Mouse (Mus musculus) liver, embryonic 15.5 days (tissue): Measurements from ENCODE around the gene Ankrd11. TPM values are rescaled to one million over a fixed set of nuclear protein-coding genes. Genes with fewer than 3 reads are reported as not detected.
A peak's percentile ranks its signal among the peaks of the same experiment; 100 is the strongest.

ENCODE experiments used
- ATAC-seq: fragments of 200-750 bp; cut with Nextera tagmentation; 2 replicates; pipeline ENCODE4 v1.8.0; 2017; ENCODE audit warnings: moderate number of reproducible peaks, mild to moderate bottlenecking, moderate library complexity; ENCODE audit not compliant: insufficient read depth
- H3K27ac ChIP-seq: fragments of 300-500 bp; sonication (generic); replicated peaks from 2 replicates; pipeline ENCODE4 v1.5.1; 2015; ENCODE audit warnings: mild to moderate bottlenecking, inconsistent platforms
- H3K27me3 ChIP-seq: fragments of 300-500 bp; sonication (generic); 2 replicates; pipeline ENCODE4 v1.6.1; 2015; ENCODE audit warnings: mild to moderate bottlenecking, inconsistent platforms
- H3K36me3 ChIP-seq: fragments of 300-500 bp; sonication (generic); replicated peaks from 2 replicates; pipeline ENCODE4 v1.6.1; 2015; ENCODE audit warnings: moderate library complexity, mild to moderate bottlenecking, inconsistent platforms
- H3K4me1 ChIP-seq: fragments of 300-500 bp; sonication (generic); replicated peaks from 2 replicates; pipeline ENCODE4 v1.6.1; 2015; ENCODE audit warnings: inconsistent platforms
- H3K4me2 ChIP-seq: fragments of 300-500 bp; sonication (generic); 2 replicates; pipeline ENCODE4 v1.6.1; 2015; ENCODE audit warnings: moderate library complexity, mild to moderate bottlenecking, inconsistent platforms
- H3K4me3 ChIP-seq: fragments of 300-500 bp; sonication (generic); replicated peaks from 2 replicates; pipeline ENCODE4 v1.5.1; 2015; ENCODE audit warnings: mild to moderate bottlenecking, inconsistent platforms
- H3K9ac ChIP-seq: fragments of 300-500 bp; sonication (generic); 2 replicates; pipeline ENCODE4 v1.6.1; 2015; ENCODE audit warnings: moderate library complexity, mild to moderate bottlenecking, inconsistent platforms
- H3K9me3 ChIP-seq: fragments of 300-500 bp; sonication (generic); replicated peaks from 2 replicates; pipeline ENCODE4 v1.6.1; 2016; ENCODE audit warnings: inconsistent platforms
- whole genome bisulfite sequencing: fragments of 180-500 bp; shearing (Covaris S2); methylation state at CpG from one replicate; pipeline ENCODE4 v1.1.7; 2015; ENCODE audit warnings: mixed read lengths; ENCODE audit not compliant: insufficient replicate concordance; 5-methylcytosine and 5-hydroxymethylcytosine counted together
- polyA plus RNA-seq: library from polyadenylated mRNA; unstranded; fragments of >200 nt; fragmentation: Nextera tagmentation; extraction: Ambion mirVana; gene quantifications from 2 replicates; pipeline ENCODE4 v1.2.1, GENCODE M21; 2015

The Ankrd11 gene
- polyA plus RNA-seq, 1 experiment from 2014 or later, result 18.1 TPM

DNA sequence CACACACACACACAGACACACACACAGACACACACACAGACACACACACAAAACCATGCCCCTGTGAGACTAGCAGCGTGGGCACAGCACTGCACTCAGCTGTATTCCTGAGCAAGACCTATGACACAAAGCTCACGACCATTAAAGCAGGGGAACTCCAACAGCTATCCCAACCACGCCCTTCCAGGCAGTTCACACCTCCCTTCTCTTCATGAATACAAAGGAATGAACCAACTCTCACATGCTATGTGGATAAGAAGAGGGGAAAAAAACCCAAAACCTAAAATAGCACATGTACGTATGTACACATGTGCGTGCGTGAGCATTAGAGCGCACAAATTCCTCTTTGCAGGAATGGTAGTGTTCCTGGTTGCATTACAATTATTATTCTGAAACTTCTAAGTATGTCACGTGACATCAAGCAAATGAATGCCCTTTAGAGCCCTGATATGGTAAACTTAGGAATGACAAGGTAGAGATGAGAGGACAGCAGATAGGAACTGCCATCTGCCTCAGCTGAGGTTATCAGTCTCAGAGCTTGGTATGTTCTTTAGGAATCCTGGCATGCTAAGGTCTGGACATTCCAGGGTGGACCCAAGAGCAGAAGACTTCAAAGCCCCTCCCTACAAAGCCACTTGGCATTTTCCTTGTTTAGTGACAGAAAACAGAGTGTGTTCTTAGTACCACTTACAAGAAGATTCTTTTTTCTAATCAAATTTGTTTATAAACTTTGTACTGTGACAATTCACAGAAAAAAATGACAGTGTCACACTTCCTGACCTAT lies 115.9 kb downstream of the Ankrd11 start:
- Histone ChIP-seq H3K4me3 (no peak overlapping the region), H3K27ac (no peak overlapping the region), H3K36me3 (no peaks in the 10 kb centered on the region), H3K9me3 (no peaks in the 10 kb centered on the region), H3K4me2 (no peak overlapping the region), H3K4me1 (peaks cover 67% of the 10 kb centered on the region), H3K9ac (no peak overlapping the region), H3K27me3 (no peaks in the 10 kb centered on the region)
- ATAC-seq, result no peak
- WGBS, result 78% methylated on average over 8 of the region's 8 CpGs

DNA sequence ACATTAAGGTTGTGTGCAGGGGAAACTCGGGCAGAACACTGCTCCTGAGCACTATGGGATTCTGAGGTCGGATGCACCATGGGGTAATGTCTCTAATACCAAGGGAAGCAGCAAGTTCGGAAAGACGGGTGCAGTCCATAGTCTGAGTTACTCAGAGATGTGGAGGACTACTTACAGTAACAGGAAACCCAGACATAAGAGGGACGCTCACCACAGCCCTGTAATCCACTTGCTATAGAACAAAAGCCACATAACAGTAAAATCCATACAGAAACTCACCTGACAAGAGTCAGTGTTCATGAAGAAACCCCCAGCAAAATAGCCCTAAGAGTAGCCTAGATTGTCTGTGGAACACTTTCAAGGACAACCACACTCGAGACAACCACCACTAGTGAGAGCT lies 118.0 kb downstream of the Ankrd11 start:
- no peak overlapping the region for H3K27ac ChIP-seq
- 0 out of 2 replicates have a peak overlapping the region, but pooled peaks have one; percentile 8 for H3K4me2 ChIP-seq
- 40% methylated on average over 6 of the region's 6 CpGs for WGBS

DNA sequence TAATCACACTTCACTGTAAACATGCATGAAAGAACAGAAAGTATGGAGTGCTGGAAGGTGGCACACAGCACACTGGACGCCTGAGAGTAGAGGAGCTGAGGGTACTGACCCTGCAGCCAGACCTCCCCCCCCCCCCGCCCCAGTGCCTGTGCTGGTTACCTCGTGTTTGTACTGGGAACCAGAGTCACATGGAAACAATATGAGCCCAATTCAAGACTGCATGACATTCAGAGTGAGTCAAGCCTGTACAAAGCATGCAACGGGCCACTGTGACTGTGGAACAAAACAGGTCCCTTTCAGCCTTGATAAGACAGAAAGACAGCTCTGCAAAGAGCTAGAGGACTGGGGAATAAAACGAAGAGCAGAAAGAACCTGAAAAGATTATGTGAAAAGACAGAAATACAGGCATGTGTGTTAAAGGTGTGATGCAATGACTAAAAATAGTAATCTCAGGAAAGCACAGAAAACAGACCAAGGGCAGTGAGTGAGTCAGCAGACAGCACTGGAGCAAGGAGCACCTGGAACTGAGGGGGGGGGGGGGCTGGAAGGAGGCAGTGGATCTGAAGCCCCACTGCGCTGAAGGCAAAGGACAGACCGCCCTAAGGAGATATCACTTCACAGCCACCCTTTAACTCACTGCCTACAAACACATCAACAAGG lies 118.5 kb downstream of the Ankrd11 start:
- ATAC-seq, result no peak
- WGBS, result 35% methylated on average over 7 of the region's 7 CpGs
- H3K27me3 ChIP-seq, result no peaks in the 10 kb centered on the region
- peaks cover 65% of the 10 kb centered on the region for H3K4me1 ChIP-seq
- no peak overlapping the region for H3K27ac ChIP-seq
- no peaks in the 10 kb centered on the region for H3K36me3 ChIP-seq
- H3K4me3 ChIP-seq, result no peak overlapping the region
- no peaks in the 10 kb centered on the region for H3K9me3 ChIP-seq
- no peak overlapping the region for H3K9ac ChIP-seq
- peak overlapping the region; percentile 8; the same call in 1 of the 2 replicates for H3K4me2 ChIP-seq

More for the DNA sequence above, 118.0 kb downstream of the Ankrd11 start:
- Histone ChIP-seq H3K9ac (no peak overlapping the region), H3K9me3 (no peaks in the 10 kb centered on the region), H3K36me3 (no peaks in the 10 kb centered on the region), H3K4me1 (peaks cover 64% of the 10 kb centered on the region), H3K27me3 (no peaks in the 10 kb centered on the region), H3K4me3 (no peak overlapping the region)
- no peak for ATAC-seq

DNA sequence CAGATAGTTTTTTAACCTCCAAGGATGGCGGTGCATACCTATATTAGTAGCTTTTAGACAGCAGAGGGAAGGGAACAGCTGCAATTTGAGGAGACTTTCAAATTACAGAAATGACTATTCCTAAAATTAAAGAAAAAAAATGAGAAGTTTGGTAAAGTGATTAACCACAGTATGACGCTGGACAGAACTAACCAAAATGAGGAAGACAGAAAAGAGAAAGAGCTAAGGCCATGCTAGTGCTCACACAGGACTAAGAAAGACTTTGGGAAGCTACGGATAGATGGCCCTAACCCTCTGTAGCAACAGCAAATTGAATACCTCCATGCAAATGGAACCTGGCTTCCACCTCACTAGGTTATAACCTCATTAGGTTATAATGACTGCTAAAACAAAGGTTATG lies 119.1 kb downstream of the Ankrd11 start:
- Histone ChIP-seq H3K27ac (no peak overlapping the region), H3K27me3 (no peaks in the 10 kb centered on the region)

DNA sequence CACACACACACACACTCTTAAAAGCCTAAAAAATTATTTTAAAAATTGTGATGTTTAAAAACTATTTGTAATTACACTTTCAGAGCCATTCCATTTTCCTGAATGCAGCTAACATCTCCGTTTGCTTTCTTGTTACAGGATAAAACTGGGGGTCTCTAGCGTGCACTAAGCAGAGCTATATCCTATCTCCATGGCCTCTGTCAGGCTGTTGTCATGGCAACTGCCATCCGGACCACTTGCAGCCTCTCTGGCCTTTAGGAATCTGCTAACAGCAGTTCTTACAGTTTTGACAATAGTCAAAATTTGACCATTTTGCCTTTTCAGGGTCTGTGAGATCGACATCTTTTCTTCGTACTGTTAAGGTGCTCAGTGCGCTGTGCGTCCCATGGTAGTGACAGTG lies 121.2 kb downstream of the Ankrd11 start:
- Histone ChIP-seq H3K4me1 (peaks cover 57% of the 10 kb centered on the region), H3K4me2 (no peak overlapping the region), H3K27me3 (no peaks in the 10 kb centered on the region), H3K36me3 (peaks cover 4% of the 10 kb centered on the region; the same call in 1 of the 2 replicates), H3K4me3 (no peak overlapping the region), H3K27ac (no peak overlapping the region), H3K9me3 (no peaks in the 10 kb centered on the region), H3K9ac (no peak overlapping the region)
- ATAC-seq, result no peak
- 82% methylated on average over 7 of the region's 7 CpGs for WGBS

More for the DNA sequence above, 119.1 kb downstream of the Ankrd11 start:
- H3K4me3 ChIP-seq, result no peak overlapping the region
- WGBS, result 56% methylated on average over 3 of the region's 3 CpGs
- no peak overlapping the region for H3K9ac ChIP-seq
- H3K9me3 ChIP-seq, result no peaks in the 10 kb centered on the region
- peaks cover 66% of the 10 kb centered on the region for H3K4me1 ChIP-seq
- no peak for ATAC-seq
- H3K4me2 ChIP-seq, result no peak overlapping the region
- H3K36me3 ChIP-seq, result no peaks in the 10 kb centered on the region

DNA sequence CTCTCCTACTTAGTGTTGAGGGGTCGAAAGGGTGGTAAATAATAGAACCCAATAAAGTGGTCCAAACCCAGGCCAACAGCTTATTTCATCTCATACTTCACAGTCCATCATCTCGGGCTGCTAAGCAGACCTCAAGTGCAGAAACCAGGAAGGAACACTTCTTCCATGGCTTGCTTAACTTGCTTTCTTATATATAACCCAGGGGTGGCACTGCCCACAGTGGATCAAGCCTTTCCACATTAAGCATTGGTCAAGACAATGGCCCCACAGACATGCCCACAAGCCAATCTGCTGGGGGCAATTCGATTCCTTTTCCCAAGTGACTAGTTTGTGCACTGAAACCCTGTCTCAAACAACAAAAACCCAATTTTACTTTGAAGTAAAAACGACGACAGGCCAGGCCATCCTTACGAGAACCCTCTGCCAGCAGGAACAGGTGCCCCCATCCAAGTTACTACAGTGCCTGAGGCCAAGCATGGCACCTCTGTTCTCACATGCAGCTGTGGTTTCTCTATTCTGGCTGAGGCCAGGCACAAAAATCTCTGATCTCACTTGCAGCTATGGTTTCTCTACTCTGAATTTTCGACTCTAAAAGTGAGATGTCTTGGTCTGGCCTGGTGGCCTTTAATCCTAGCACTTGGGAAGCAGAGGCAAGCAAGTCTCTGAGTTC lies 123.5 kb downstream of the Ankrd11 start:
- no peak overlapping the region for H3K4me3 ChIP-seq
- no peak overlapping the region for H3K9ac ChIP-seq
- H3K4me1 ChIP-seq, result peaks cover 35% of the 10 kb centered on the region
- WGBS, result 66% methylated on average over 7 of the region's 7 CpGs
- no peak overlapping the region for H3K27ac ChIP-seq
- no peak for ATAC-seq
- no peaks in the 10 kb centered on the region for H3K9me3 ChIP-seq
- peaks cover 26% of the 10 kb centered on the region for H3K36me3 ChIP-seq
- no peak overlapping the region for H3K4me2 ChIP-seq
- no peaks in the 10 kb centered on the region for H3K27me3 ChIP-seq

DNA sequence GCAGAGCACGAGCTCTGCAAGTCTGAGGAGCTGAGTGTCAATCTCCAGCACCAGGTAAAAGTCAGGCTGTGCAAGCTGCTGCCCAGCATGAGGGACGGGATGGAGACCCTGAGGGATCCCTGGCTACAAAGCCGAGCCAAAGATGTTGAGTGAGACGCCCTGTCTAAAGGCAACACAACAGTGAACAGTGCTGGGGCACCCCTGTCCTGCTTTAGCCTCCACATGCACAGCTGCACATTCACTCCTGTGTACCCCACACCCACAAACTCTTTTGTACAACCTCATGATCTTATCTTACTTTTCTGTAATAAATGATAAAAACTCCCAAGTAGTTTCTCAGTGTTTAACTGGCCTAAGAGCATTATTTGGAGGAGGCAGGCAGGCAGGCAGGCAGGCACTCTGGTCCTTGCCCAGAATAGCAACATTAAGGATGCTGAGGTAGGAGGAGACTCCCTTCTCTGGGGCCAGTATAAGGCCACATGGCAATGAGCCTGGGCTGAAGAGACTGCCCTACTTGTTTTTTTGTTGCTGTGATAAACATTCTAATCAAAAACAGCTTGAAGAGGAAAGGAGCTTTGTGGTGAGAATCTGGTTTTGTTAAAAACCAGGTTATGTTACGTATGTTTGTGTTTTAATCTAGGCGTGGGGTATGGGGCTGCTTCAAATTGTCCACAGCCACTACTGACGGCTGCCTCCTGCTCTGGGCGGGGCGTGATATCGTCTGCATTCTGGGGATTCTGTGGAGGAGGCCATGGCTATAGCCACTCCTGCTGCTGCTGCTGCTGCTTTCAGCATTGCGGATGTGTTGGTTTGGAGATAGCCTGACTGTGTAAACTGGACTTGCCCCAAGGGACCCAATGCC lies 124.3 kb downstream of the Ankrd11 start:
- Histone ChIP-seq H3K4me1 (peaks cover 34% of the 10 kb centered on the region), H3K4me3 (no peak overlapping the region), H3K9me3 (no peaks in the 10 kb centered on the region), H3K36me3 (peaks cover 34% of the 10 kb centered on the region), H3K27ac (no peak overlapping the region; the same call in 1 of the 2 replicates), H3K4me2 (no peak overlapping the region), H3K27me3 (no peaks in the 10 kb centered on the region), H3K9ac (no peak overlapping the region)
- ATAC-seq, result peak; percentile 49; the same call in 1 of the 2 replicates
- 30% methylated on average over 11 of the region's 11 CpGs for WGBS

DNA sequence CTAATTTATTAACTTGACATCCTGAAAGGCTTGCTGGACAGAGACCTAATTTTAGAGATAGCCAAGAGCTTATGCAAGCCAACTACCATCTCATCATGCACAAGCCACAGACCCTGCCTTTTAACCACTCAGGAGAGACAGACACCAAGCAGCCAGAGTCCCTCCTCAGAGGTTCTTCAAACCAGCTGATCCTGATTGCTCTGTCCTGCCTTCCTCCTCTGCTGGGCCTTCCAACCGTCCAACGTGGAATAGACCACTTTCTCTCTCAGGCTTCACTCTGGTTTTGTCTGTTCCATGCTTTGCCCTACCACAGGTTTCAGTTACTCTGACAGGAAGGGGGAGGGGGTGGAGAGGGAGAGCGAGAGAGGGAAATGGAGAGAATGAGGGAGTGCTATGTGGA lies 125.3 kb downstream of the Ankrd11 start:
- Histone ChIP-seq H3K9ac (no peak overlapping the region), H3K9me3 (no peaks in the 10 kb centered on the region), H3K4me2 (no peak overlapping the region), H3K4me3 (no peak overlapping the region), H3K36me3 (peaks cover 42% of the 10 kb centered on the region), H3K4me1 (peaks cover 34% of the 10 kb centered on the region), H3K27ac (no peak overlapping the region), H3K27me3 (no peaks in the 10 kb centered on the region)
- WGBS, result 31% methylated on average over 3 of the region's 3 CpGs
- ATAC-seq, result no peak

DNA sequence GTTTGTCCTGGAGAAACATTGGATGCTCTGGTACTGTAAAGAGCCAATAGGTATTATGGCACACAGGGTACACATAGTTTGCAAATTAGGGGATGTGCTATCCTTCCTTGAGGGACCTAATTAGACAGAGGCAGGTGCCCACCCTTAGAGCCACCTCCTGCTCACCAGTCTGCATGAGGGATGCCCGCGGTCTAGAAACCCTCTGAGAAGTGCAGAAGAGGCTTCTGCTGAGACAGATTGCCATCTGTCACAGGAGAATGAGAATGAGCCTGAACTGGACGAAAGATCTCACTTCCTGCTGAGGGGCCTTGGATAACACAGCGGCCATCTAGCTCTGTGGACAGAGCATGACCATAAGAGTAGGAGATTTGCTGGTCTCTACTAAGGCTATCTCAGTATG lies 129.2 kb downstream of the Ankrd11 start:
- 82% methylated on average over 4 of the region's 4 CpGs for WGBS
- Histone ChIP-seq H3K9me3 (no peaks in the 10 kb centered on the region), H3K4me2 (no peak overlapping the region), H3K4me3 (no peak overlapping the region), H3K27ac (no peak overlapping the region), H3K9ac (no peak overlapping the region), H3K4me1 (peaks cover 14% of the 10 kb centered on the region), H3K36me3 (peaks cover 56% of the 10 kb centered on the region), H3K27me3 (no peaks in the 10 kb centered on the region)
- ATAC-seq, result no peak

DNA sequence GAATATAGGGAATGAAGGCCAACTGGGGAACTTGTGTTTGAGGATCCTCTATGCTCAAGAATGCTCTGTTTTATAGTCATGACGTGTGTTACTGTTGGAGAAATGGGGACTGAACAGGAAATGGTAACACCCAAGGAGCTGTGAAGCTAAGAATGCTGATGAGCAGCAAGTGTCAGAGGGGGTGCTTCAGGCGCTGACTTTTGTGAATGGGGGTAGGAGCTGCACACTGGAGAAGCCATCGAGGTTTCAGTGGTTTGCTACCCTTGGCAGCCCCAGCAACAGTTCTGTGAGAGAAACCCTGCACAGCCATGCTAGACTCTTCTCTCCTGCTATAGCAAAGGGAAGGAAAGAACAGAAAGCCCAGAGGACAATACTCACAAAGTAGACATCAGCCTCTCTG lies 129.9 kb downstream of the Ankrd11 start:
- no peak for ATAC-seq
- Histone ChIP-seq H3K27ac (no peak overlapping the region), H3K27me3 (no peaks in the 10 kb centered on the region), H3K9me3 (no peaks in the 10 kb centered on the region), H3K9ac (no peak overlapping the region), H3K4me3 (no peak overlapping the region), H3K4me2 (no peak overlapping the region), H3K4me1 (peaks cover 6% of the 10 kb centered on the region; the same call in 1 of the 2 replicates), H3K36me3 (peaks cover 63% of the 10 kb centered on the region)
- WGBS, result 52% methylated on average over 3 of the region's 3 CpGs
